Mouse (Mus musculus) megakaryocyte, adult 5-6 weeks (primary cell): ENCODE results near the gene Zfp759. TPM values are rescaled to one million over a fixed set of nuclear protein-coding genes. Genes with fewer than 3 reads are reported as not detected.

ENCODE experiments used
- total RNA-seq, 2 experiments: library from RNA; stranded (forward) in 1 of 2; stranded (reverse) in 1 of 2; fragments of 153-499, 151-499 nt in 1 of 2; fragments of 221-1000, 200-1000 nt in 1 of 2; gene quantifications; 2 replicates each; pipeline versions ENCODE4 v1.2.3 to v1.2.4; 2015 to 2017

Zfp759 gene
- total RNA-seq, 2 experiments from 2014 or later: 2.1 to 3.1 TPM

Other genes with a start within 250 kb of the Zfp759 start
- 0.68 TPM in 1 of 2 replicates, not detected in the other for gene Gm10767, start 216.7 kb upstream of the Zfp759 start, total RNA-seq (2015)
- 0.77 and 0.81 TPM in 2 replicates for gene Gm10767, start 216.7 kb upstream of the Zfp759 start, total RNA-seq (2017)
- 4.2 and 6.2 TPM in 2 replicates for gene Zfp712, start 60.5 kb upstream of the Zfp759 start, total RNA-seq (2015)
- 4.3 and 5.5 TPM in 2 replicates for gene Zfp712, start 60.5 kb upstream of the Zfp759 start, total RNA-seq (2017)
- 1.4 and 2.5 TPM in 2 replicates for gene Zfp708, start 23.7 kb upstream of the Zfp759 start, total RNA-seq (2015)
- 0.95 and 1.4 TPM in 2 replicates for gene Zfp708, start 23.7 kb upstream of the Zfp759 start, total RNA-seq (2017)
- 0.62 and 2.7 TPM in 2 replicates for gene Gm28557, start 13.1 kb upstream of the Zfp759 start, total RNA-seq (2015)
- gene Gm28557, start 13.1 kb upstream of the Zfp759 start, total RNA-seq (2017): 3.4 and 4.3 TPM in 2 replicates
- 0.78 and 0.85 TPM in 2 replicates for gene Rslcan18, start 5.4 kb upstream of the Zfp759 start, total RNA-seq (2015)
- 0.22 TPM in 1 of 2 replicates, not detected in the other for gene Rslcan18, start 5.4 kb upstream of the Zfp759 start, total RNA-seq (2017)
- 6.5 and 7.5 TPM in 2 replicates for gene Rsl1, start 51.5 kb downstream of the Zfp759 start, total RNA-seq (2015)
- 5.0 and 5.4 TPM in 2 replicates for gene Rsl1, start 51.5 kb downstream of the Zfp759 start, total RNA-seq (2017)
- 2.7 and 3.6 TPM in 2 replicates for gene Zfp455, start 72.8 kb downstream of the Zfp759 start, total RNA-seq (2015)
- gene Zfp455, start 72.8 kb downstream of the Zfp759 start, total RNA-seq (2017): 1.7 and 2.4 TPM in 2 replicates
- 4.7 and 5.6 TPM in 2 replicates for gene Zfp458, start 156.8 kb downstream of the Zfp759 start, total RNA-seq (2015)
- 2.9 and 4.3 TPM in 2 replicates for gene Zfp458, start 156.8 kb downstream of the Zfp759 start, total RNA-seq (2017)
- 0.60 TPM in 1 of 2 replicates, not detected in the other for gene Zfp457, start 184.8 kb downstream of the Zfp759 start, total RNA-seq (2015)
- 0.65 TPM in 1 of 2 replicates, not detected in the other for gene Zfp457, start 184.8 kb downstream of the Zfp759 start, total RNA-seq (2017)
- 10.9 and 11.7 TPM in 2 replicates for gene Zfp595, start 210.9 kb downstream of the Zfp759 start, total RNA-seq (2015)
- gene Zfp595, start 210.9 kb downstream of the Zfp759 start, total RNA-seq (2017): 8.4 and 8.7 TPM in 2 replicates
- 4.0 and 7.5 TPM in 2 replicates for gene Gm28044, start 238.9 kb downstream of the Zfp759 start, total RNA-seq (2015)
- gene Gm28044, start 238.9 kb downstream of the Zfp759 start, total RNA-seq (2017): 17.5 and 18.9 TPM in 2 replicates
- 14.0 and 14.4 TPM in 2 replicates for gene Zfp953, start 238.9 kb downstream of the Zfp759 start, total RNA-seq (2015)
- 11.3 and 12.1 TPM in 2 replicates for gene Zfp953, start 238.9 kb downstream of the Zfp759 start, total RNA-seq (2017)